Comparison of ENCODE assay signal across 9 mouse cellular contexts in the genomic region with DNA sequence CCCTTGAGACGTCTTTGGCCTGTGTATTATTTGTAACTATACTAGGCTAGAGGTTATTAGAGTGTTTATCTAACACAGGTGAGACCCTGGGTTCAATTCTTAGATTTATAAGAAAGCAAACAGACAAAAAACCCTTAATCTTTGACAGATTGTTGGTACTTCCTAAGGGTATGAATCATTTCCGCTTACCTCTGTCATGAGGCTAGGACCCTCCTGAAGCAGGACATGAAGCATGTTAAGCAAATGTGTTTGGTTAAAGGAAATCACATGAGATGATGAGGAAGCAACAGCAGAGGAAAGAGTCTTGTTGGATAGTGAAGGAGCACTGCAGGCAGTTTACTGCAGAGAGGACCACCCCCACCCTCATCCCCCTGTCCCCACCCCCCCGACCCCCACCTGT.
"Had no signal": no experiment of that assay in that cellular context is flagged by ENCODE, and none has a peak within 500 bp of the region (broad histone marks: within the 10 kb centered on the region; RNA-seq: fewer than 3 reads in every experiment).

No protein-coding gene starts in this region.

- H3K36me3 ChIP-seq: midbrain, embryonic 13.5 days had no signal

- H3K9me3 ChIP-seq: limb, embryonic 10.5 days; liver, embryonic 13.5 days; midbrain, embryonic 13.5 days had no signal

- H3K27me3 ChIP-seq: liver, embryonic 13.5 days; midbrain, embryonic 13.5 days had no signal

- H3K27ac ChIP-seq: limb, embryonic 10.5 days; liver, embryonic 13.5 days; midbrain, embryonic 13.5 days; stomach, postnatal 0 days had no signal

- H3K4me1 ChIP-seq: liver, embryonic 13.5 days; midbrain, embryonic 13.5 days had no signal

- DNase-seq: liver, embryonic 13.5 days; right cerebral cortex, postnatal 14 days; thymus, postnatal 4 days had no signal

- ATAC-seq: inflammation-experienced regulatory T-cells, adult 6 months; intestine, postnatal 0 days; midbrain, embryonic 13.5 days had no signal

- H3K4me3 ChIP-seq: left cerebral cortex, adult 2 months; limb, embryonic 10.5 days; liver, embryonic 13.5 days; midbrain, embryonic 13.5 days had no signal

- H3K9ac ChIP-seq: liver, embryonic 13.5 days; midbrain, embryonic 13.5 days had no signal

- H3K4me2 ChIP-seq: liver, embryonic 13.5 days; midbrain, embryonic 13.5 days had no signal
